Mouse (Mus musculus): ENCODE data around the gene Klhl3.

DNA sequence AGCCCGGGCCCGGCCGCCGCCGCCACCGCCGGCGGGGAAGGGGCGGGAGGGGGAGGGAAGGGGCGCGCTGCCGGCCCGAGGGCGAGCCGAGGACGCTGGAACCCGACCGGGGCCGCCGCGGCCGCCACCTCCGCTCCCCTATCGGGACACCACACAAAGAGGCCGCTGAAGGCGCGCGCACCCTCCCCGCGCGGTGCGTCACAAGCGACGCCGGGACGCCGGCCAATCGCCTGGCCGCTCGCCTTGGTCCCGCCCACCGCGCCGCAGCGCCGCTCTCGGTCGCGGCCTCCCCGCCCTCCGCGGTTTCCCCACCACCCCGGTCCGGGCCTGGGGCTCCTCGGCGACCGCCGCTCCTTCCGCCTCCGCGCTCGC is 15.0 kb upstream of the Klhl3 start, which contains the start of gene Hnrnpa0:
- TF ChIP-seq EP300 (optimal IDR thresholded peaks at IDR 0.05) (no peak), CTCF (IDR thresholded peaks at IDR 0.05; ENCODE audit: low read depth) (no peak)
